7 mouse cellular contexts compared by ENCODE assay signal in genomic region chr10:17330904-17331606, GRCm38 (mm10).
DNase-seq lines count a peak whose midpoint lies in the region; ATAC-seq and TF ChIP-seq lines count a peak whose summit lies in the region.

No protein-coding gene starts in this region.

- H3K4me3 ChIP-seq in lung, adult 2 months (replicated peaks; ENCODE audit: extremely low read depth, low read depth, low read length): peak overlapping the region; percentile 41
- H3K4me3 ChIP-seq in hindbrain, embryonic 12.5 days: peak overlapping the region; percentile 32
- H3K4me3 ChIP-seq in midbrain, embryonic 14.5 days (replicated peaks; ENCODE audit: low read depth, low read length): peak overlapping the region; percentile 34

- H3K27me3 ChIP-seq in hindbrain, embryonic 12.5 days: no peaks in the 10 kb centered on the region
- no peaks in the 10 kb centered on the region for H3K27me3 ChIP-seq in midbrain, embryonic 14.5 days (ENCODE audit: control insufficient read depth, insufficient read depth, low read length)

- DNase-seq in lung, adult 2 months: no peak
- DNase-seq in lung, adult 18-20 months: no peak
- DNase-seq in cerebellum, postnatal 10 days: peak; percentile 49 to 60
- peak; percentile 69 for DNase-seq in midbrain, embryonic 14.5 days
- DNase-seq in ovary, postnatal 14 days (ENCODE audit: low spot score): no peak

- H3K36me3 ChIP-seq in hindbrain, embryonic 12.5 days: no peaks in the 10 kb centered on the region
- H3K36me3 ChIP-seq in midbrain, embryonic 14.5 days (ENCODE audit: control insufficient read depth, insufficient read depth, low read length): no peaks in the 10 kb centered on the region

- peak overlapping the region; percentile 58 for H3K4me2 ChIP-seq in hindbrain, embryonic 12.5 days (replicated peaks)
- peak overlapping the region; percentile 58 for H3K4me2 ChIP-seq in midbrain, embryonic 14.5 days (ENCODE audit: low read length)

- ATAC-seq in hindbrain, embryonic 12.5 days (ENCODE audit: low FRiP score): peak; percentile 69
- ATAC-seq in midbrain, embryonic 14.5 days (ENCODE audit: low FRiP score, low TSS enrichment): peak; percentile 75
- no peak for ATAC-seq in erythroblast, adult 5-6 weeks (replicated peaks; ENCODE audit: low FRiP score, poor library complexity, severe bottlenecking)

- peak overlapping the region; percentile 49 for H3K9ac ChIP-seq in hindbrain, embryonic 12.5 days
- H3K9ac ChIP-seq in midbrain, embryonic 14.5 days (replicated peaks; ENCODE audit: low read length): peak overlapping the region; percentile 60

- no peaks in the 10 kb centered on the region for H3K4me1 ChIP-seq in lung, adult 2 months (ENCODE audit: control insufficient read depth, insufficient read depth, low read length)
- peaks cover 36% of the 10 kb centered on the region for H3K4me1 ChIP-seq in hindbrain, embryonic 12.5 days
- peaks cover 23% of the 10 kb centered on the region for H3K4me1 ChIP-seq in midbrain, embryonic 14.5 days (ENCODE audit: control insufficient read depth, insufficient read depth, low read length)

- H3K27ac ChIP-seq in hindbrain, embryonic 12.5 days: peak overlapping the region; percentile 92
- peak overlapping the region; percentile 92 for H3K27ac ChIP-seq in midbrain, embryonic 14.5 days (replicated peaks; ENCODE audit: low read depth, low read length)

- H3K9me3 ChIP-seq in hindbrain, embryonic 12.5 days (replicated peaks): no peaks in the 10 kb centered on the region
- no peaks in the 10 kb centered on the region for H3K9me3 ChIP-seq in midbrain, embryonic 14.5 days (ENCODE audit: control insufficient read depth, low read length)

- no peak for TF ChIP-seq POLR2A in lung, adult 2 months (IDR thresholded peaks at IDR 0.05; ENCODE audit: borderline replicate concordance, extremely low read depth, low read depth, low read length)

- 13% methylated on average over 6 of the region's 6 CpGs for WGBS in lung, adult 2 months
- 6% methylated on average over 6 of the region's 6 CpGs for WGBS in hindbrain, embryonic 12.5 days
- 0% methylated on average over 6 of the region's 6 CpGs for WGBS in midbrain, embryonic 14.5 days

- no peak for TF ChIP-seq CTCF in lung, adult 2 months (IDR thresholded peaks at IDR 0.05; ENCODE audit: insufficient read depth, low read length)

Comparison
In these comparisons a context has a peak if more than half of its experiments do, and no peak if none do; other contexts are left out.
1. DNase-seq: peak in cerebellum, postnatal 10 days (2 of 2) and midbrain, embryonic 14.5 days (single experiment); none in lung, adult 2 months (single experiment), lung, adult 18-20 months (0 of 2) and ovary, postnatal 14 days (single experiment).
2. Peak in every context shown above with its lines, with median percentiles within 50 percentile points of each other: H3K4me3 ChIP-seq.